Mouse (Mus musculus) urinary bladder, postnatal 25 days (tissue): ENCODE results near the gene Sox12.
A peak's percentile ranks its signal among the peaks of the same experiment; 100 is the strongest.
"Not testable (repeated sequence)": the region's sequence is repeated elsewhere in the genome, so short reads cannot be mapped to it uniquely, and the experiment has no call there.

ENCODE experiments used
- DNase-seq: peaks from one replicate; pipeline ENCODE4 v3.0.0; 2022; ENCODE audit warnings: low spot score

Gene Sox12

DNA sequence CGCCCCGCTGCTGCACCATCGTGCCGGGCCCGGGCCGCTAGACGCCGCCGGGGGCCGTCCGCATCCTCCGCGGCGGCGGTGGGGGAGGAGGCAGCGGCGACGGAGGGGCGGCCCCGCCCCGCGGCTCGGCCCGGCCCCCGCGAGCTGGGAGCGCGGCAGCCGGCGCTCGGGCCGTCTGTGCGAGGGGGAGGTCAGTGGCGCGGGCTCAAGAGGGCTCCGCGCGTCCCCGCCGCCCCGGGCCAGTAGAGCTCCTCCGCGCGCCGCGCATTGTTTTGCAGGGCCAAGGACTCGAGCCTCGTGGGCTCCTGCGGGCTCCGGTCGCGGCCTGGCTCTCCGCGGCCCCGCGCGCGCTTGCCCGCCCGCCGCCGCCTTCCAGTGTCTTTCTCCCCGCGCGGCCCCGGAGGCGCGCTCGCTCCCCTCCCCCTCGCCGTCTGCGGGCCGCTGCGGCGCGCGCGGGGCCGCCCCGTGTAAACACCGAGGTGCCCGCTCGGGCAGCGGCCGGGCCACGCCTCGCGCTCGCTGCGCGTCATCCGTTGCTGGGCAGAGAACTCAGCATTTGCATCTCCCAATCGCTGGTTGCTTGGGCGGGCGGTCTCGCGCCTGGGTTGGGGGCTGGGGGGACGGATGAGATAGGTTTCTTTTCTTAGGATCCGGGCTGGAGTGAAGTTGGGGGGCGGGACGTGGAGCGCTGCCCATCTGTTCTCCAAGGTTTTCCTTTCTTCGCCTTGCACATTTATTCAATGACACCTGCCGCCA, at the start of gene Sox12:
Sox12 (minus strand) TSS at position 384 of the 756 bp plus-strand sequence.
- DNase-seq = peak; percentile 98

DNA sequence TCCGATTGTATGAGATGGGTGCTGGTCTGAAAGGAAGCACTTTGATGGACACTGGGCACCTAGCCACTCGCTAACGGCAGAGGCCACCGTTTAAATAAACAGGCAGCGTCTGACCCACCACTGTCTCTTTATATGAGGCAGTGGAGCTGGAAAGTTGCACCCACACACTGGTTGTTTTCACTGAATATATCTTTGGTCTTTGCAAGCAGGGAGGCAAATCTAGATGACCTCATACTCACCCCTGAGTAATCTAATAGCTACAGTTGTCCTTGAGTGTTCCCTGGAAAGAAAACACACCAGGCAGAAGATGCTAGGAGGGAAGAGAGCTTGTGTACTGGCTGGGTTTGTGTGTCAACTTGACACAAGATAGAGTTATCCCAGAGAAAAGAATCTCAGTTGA, 49.6 kb upstream of the Sox12 start:
- DNase-seq = no peak

GRCm38 (mm10) chr2:152446642-152447041, 48.8 kb upstream of the Sox12 start:
- no peak for DNase-seq

- no peak for DNase-seq
These were observed 45.4 kb upstream of the Sox12 start for GRCm38 (mm10) chr2:152443281-152443680.

- no peak for DNase-seq
These were observed 44.5 kb upstream of the Sox12 start for GRCm38 (mm10) chr2:152442322-152442721.

- DNase-seq = no peak
These were observed 42.0 kb upstream of the Sox12 start for GRCm38 (mm10) chr2:152439833-152440232.

DNA sequence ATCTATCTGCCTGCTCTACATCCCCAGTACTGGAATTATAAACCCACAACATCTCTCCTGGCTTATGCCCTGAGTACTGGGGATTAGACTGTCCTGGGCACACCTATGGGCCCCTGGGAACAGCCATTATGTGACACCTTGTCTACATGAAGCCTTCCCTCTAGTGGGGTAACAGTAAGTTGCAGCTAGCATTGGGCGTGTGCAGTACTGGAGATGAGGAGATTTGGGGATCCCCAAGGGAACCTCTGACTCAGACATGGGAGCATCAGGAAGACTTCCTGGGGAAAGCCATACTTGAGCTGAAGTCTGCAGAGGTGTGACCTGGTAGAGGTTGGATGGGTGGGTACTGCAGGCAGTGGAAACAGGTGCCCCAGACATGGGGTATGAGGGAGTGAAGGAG, 41.1 kb upstream of the Sox12 start:
- DNase-seq = no peak

- DNase-seq = peak; percentile 89
These were observed 39.4 kb upstream of the Sox12 start for GRCm38 (mm10) chr2:152436983-152437860.

- DNase-seq = no peak
These were observed 38.6 kb upstream of the Sox12 start for GRCm38 (mm10) chr2:152436405-152436901.

- not testable (repeated sequence) for DNase-seq
These were observed 30.6 kb upstream of the Sox12 start for GRCm38 (mm10) chr2:152428481-152428880.

DNA sequence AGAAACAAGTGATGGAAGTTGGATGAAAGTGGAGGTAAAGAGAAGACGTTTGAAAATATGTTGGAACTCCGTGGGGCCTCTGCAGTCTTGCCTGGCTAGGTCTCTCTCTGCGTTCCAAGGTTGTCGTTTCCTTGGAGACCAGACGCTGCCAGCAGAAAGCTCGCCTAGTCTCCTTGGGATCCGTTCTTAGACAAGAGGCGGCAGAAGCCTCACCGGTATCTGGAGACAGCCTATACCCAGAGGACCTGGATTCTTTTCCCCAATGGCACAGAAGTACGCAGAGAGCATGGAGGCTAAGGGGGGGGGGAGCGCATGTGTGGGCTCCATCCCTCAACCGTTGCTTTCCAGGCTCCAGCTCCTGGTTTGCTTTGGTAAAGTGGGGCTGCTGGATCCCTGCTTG, 29.6 kb upstream of the Sox12 start:
- DNase-seq = no peak

DNA sequence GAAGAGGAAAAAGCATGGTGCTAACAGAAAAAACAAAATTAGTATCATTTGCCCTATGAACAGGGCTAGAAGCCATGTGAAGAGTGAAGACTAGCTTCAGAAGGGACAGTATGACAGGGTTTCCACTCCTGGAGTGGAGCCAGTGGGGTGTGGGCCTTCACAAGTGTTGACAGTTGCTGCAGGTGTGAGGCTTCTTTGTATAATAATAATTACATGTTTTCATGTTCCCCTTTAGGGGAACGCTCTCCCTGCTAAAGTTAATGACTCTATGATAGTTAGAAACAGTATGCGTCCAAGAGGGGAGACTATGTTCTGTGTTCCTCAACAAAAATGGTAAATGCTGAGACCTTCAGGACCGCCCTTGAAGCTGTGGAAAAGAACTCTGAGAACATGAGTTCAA, 17.9 kb upstream of the Sox12 start:
- DNase-seq = no peak

GRCm38 (mm10) chr2:152415287-152415686, 17.4 kb upstream of the Sox12 start, which contains the start of gene 6820408C15Rik:
Gene 6820408C15Rik, plus strand, starts transcription at chr2:152415587.
- no peak for DNase-seq

DNA sequence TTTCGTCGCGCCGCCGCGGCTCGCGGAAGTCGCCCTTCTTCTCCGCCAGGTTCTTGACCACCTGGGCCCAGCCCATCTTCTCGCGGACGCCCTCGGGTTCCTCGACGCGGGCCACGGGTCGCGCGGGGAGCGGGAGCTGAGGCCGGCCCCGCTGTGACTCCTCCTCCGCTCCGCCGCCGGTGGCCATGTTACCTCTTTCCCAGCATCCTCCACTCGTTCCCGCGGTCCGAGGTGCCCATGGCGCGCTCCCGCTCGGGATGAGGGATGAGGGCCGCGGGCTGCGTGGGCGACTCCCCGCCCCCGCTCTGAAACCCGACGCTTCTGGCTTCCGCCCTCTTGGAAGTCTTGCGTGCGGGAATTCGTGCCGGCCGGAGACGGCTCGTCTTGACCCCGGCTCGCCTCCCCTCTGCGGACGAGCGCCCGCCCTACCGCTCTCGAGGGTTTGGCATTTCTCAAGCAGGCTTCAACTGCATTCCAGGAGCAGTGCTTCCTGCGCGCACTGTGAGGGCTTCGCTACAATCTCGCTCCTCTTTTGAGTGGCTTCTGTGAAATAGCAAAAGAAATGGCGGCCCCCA, 16.8 kb upstream of the Sox12 start, which contains the start of gene Zcchc3:
Zcchc3 (minus strand) TSS at position 437 of the 575 bp plus-strand sequence.
- peak; percentile 76 for DNase-seq

- peak; percentile 30 for DNase-seq
These were observed 16.1 kb upstream of the Sox12 start for GRCm38 (mm10) chr2:152413765-152414584.

- no peak for DNase-seq
These were observed 15.4 kb upstream of the Sox12 start for GRCm38 (mm10) chr2:152413158-152413764.

- DNase-seq = no peak
These were observed 14.8 kb upstream of the Sox12 start for GRCm38 (mm10) chr2:152412526-152413157.

GRCm38 (mm10) chr2:152411471-152411870, 13.6 kb upstream of the Sox12 start:
- no peak for DNase-seq

DNA sequence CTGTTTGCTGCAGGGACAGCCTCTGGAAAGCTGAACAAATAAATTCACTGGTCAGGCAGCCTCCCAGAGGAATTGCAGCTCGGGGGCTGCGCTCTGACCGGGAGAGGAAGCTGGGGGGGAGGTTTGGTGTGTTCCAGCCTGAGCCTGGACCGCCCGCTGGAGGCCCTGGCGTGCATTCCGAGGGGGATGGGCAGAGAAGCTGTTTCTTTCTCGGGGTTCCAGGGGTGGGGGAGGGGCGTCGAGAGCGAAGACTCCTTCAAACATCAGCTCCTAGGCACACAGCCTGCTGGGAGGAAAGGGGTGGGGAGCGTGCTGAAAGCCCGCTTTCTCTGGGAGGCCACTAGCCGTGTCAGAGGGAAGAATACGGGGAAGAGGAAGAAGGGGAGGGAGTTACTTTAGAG, 13.1 kb upstream of the Sox12 start:
- peak; percentile 47 for DNase-seq

- no peak for DNase-seq
These were observed 11.9 kb upstream of the Sox12 start for GRCm38 (mm10) chr2:152409781-152410180.

DNA sequence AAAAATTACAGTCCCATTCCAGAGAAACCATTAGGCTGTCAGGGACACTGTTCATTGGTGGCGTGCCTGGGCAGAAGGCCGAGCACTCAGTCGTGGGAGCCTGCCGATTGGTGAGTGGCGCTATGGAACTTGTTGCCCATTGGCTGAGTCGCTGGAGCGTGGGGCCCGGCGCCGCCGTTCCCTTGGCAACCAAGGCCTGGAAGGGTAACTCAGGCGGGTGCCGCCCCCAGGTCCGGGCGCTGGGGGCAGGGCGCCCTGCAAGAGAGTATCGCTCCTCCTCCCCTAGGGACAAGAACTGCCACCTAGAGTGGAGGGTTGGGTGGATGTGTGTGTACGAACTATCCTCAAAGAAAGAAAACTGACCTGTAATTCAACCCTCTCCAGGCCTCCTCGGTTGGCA, 8.3 kb upstream of the Sox12 start:
- DNase-seq = peak; percentile 85
